Mouse (Mus musculus) neutrophil, adult 5-6 weeks (primary cell): Measurements from ENCODE around the gene Cycs. TPM values are rescaled to one million over a fixed set of nuclear protein-coding genes. Genes with fewer than 3 reads are reported as not detected.

Source experiments
- total RNA-seq: library from RNA; stranded (forward); fragments of 200-1000 nt; gene quantifications from 2 replicates; pipeline ENCODE4 v1.2.3, GENCODE M21; 2017

Gene Cycs
- total RNA-seq, 1 experiment from 2014 or later = 44.1 TPM

Other genes starting within 250 kb of the Cycs start
- 2.7 and 4.9 TPM in 2 replicates for gene Osbpl3, start 110.3 kb downstream of the Cycs start, total RNA-seq
- 0.35 and 0.98 TPM in 2 replicates for gene 4921507P07Rik, start 30.1 kb upstream of the Cycs start, total RNA-seq
- not detected in 2 replicates for gene Npvf, start 87.9 kb upstream of the Cycs start, total RNA-seq